Mouse (Mus musculus): Measurements from ENCODE around the gene Ncor1. TPM values are rescaled to one million over a fixed set of nuclear protein-coding genes. Genes with fewer than 3 reads are reported as not detected.

The Ncor1 gene
- polyA plus RNA-seq, 1 experiment from 2014 or later = 132 TPM

DNA sequence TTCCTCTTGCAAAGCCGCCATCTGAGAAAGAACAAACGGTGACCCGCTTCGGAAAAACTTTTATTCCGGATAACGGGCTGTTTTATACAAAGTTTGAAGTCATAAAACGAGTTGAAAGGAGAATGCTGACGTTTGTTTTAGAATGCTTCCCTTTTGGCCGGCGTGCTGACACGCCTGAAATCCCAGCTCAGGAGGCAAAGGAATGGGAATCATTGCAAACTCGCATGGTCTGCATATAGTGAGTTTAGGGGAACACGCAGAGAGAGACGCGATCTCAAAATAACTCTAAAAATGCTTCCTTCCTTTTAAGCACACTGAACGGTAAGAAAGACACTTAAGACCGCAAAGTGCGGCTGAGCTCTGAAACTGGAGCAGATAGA lies 460 bp downstream of the Ncor1 start:
- Histone ChIP-seq H3K27me3 (replicated peaks) (no peaks in the 10 kb centered on the region), H3K36me3 (peaks cover 2% of the 10 kb centered on the region; the same call in 1 of the 2 replicates), H3K4me1 (replicated peaks) (peaks cover 9% of the 10 kb centered on the region), H3K9ac (peak overlapping the region; percentile 97), H3K9me3 (replicated peaks) (no peaks in the 10 kb centered on the region), H3K4me3 (peak overlapping the region; percentile 84), H3K27ac (ENCODE audit: poor library complexity, severe bottlenecking) (peak overlapping the region; percentile 98), H3K4me2 (peak overlapping the region; percentile 79)
- ATAC-seq (ENCODE audit: insufficient number of reproducible peaks, low FRiP score) = no peak
- WGBS = under 1% methylated on average over 18 of the region's 18 CpGs

DNA sequence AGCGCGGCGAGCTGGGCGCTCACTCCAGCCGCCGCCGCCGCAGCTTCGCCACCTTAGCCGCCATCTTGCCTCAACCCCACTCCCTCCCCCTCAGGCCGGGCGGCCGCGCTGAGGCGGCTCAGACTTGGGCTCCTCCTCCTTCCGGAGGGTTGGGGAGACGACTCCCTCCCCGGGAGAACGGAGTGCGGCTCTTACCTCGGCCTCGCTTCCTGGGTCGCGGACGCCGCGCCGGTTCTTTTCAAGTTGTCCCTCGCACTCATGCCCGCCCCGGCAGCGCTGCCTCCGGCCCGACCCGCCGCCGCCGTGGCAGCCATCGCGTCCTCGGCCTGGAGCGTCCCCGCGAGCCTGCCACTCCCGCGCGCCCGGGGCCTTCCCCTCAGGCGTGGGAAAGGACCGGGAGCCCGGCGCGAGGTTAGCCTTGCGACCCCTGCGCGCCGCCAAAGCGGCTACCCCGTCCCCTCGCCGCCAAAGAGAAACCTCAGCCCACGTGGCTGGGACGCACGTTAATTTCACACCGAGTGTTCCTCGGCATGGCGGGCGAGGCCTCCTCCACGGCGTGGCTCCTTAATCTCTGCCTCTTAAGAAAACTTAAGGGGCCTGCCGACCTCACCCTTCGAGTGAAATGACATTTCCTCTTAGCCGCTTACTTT lies 975 bp downstream of the Ncor1 start:
- WGBS = under 1% methylated on average over 71 of the region's 73 CpGs
- H3K9ac ChIP-seq = peak overlapping the region; percentile 97
- peaks cover 9% of the 10 kb centered on the region for H3K4me1 ChIP-seq (replicated peaks)

DNA sequence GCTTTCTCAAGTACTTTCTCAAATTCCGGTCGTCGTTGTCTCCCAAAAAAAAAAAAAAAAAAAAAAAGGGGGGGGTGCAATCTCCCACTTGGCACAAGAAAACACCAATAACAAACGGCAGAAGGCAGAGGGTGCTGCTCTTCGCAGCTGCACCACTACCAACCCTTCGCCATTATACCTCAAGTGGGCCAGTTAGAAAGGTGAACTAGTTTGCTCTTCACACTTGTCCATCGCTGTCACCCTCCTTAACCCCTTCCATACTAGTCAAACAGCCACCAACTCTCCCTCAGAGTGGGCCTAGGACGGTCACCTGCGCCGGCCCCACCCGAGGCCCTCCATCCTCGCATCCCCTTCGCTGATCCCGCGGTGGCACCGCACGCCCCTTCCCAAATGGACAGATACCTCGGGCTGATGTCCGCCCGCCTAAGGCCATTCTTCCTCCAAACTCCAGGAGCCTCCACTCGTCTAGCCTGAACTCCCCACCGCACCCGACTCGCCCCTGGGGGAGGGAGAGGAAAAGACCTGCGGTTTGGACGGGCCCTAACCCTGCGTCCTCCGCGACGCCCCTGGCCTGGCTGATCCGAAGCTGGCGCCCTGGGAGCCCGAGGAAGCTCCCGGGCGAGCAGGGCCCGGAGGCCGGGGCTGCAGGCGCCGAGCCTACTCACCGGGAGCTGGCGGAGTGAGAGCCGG lies 1.7 kb downstream of the Ncor1 start:
- Histone ChIP-seq H3K27me3 (replicated peaks) (no peaks in the 10 kb centered on the region), H3K9ac (peak overlapping the region; percentile 97), H3K4me2 (peak overlapping the region; percentile 79), H3K4me1 (replicated peaks) (peaks cover 9% of the 10 kb centered on the region), H3K9me3 (replicated peaks) (no peaks in the 10 kb centered on the region), H3K36me3 (peaks cover 2% of the 10 kb centered on the region; the same call in 1 of the 2 replicates), H3K27ac (ENCODE audit: poor library complexity, severe bottlenecking) (peak overlapping the region; percentile 98), H3K4me3 (peak overlapping the region; percentile 84)
- peak; percentile 80 for ATAC-seq (ENCODE audit: insufficient number of reproducible peaks, low FRiP score)
- WGBS = under 1% methylated on average over 42 of the region's 42 CpGs

More for the DNA sequence above, 975 bp downstream of the Ncor1 start:
- peak overlapping the region; percentile 98 for H3K27ac ChIP-seq (ENCODE audit: poor library complexity, severe bottlenecking)
- H3K9me3 ChIP-seq (replicated peaks) = no peaks in the 10 kb centered on the region
- ATAC-seq (ENCODE audit: insufficient number of reproducible peaks, low FRiP score) = peak; percentile 96
- peak overlapping the region; percentile 84 for H3K4me3 ChIP-seq
- peak overlapping the region; percentile 79 for H3K4me2 ChIP-seq
- peaks cover 2% of the 10 kb centered on the region; the same call in 1 of the 2 replicates for H3K36me3 ChIP-seq
- H3K27me3 ChIP-seq (replicated peaks) = no peaks in the 10 kb centered on the region

DNA sequence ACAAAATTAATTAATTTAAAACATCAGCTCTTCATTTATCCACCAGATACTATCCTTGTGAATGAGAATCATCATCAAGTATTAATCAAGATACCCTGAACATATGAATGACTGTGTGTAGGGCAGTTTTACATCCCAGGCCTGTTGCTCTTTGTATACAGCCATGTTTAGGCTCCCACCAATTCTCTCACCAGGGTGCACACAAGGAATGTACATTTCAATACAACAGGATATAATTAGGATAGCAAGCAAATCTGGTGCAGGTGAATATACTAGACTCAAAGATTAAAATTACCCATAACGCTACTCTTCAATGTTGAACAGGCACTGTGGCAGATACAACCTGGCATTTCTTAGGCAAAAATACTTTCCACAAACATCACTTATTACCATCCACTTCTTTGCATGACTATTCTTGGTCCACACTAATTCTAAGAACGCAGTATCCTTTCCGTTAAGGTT lies 2.3 kb downstream of the Ncor1 start:
- peak overlapping the region; percentile 84 for H3K4me3 ChIP-seq
- H3K9ac ChIP-seq = peak overlapping the region; percentile 97
- ATAC-seq (ENCODE audit: insufficient number of reproducible peaks, low FRiP score) = no peak
- H3K4me1 ChIP-seq (replicated peaks) = peaks cover 9% of the 10 kb centered on the region
- peak overlapping the region; percentile 79 for H3K4me2 ChIP-seq
- no peaks in the 10 kb centered on the region for H3K27me3 ChIP-seq (replicated peaks)
- H3K27ac ChIP-seq (ENCODE audit: poor library complexity, severe bottlenecking) = peak overlapping the region; percentile 98; the same call in 1 of the 2 replicates
- H3K36me3 ChIP-seq = peaks cover 2% of the 10 kb centered on the region; the same call in 1 of the 2 replicates
- H3K9me3 ChIP-seq (replicated peaks) = no peaks in the 10 kb centered on the region
- 9% methylated on average over 3 of the region's 3 CpGs for WGBS

DNA sequence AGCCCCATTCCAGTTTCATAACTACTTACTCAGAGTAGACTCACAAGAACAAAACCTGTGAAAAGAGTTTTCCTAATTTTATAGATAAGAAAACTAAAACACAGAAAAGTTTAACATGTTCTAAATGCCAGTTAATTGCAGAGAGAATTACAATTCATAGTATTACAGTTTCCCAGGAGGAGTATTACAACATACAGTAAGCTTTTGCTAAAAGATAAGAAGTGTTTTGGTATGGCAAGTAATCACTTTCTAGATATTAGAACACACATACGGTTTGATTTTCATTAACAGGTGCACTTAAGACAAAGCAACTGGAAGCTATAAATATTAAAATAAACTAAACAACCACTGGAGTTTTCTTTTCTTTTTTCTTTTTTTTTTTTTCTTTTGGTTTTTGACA lies 3.1 kb downstream of the Ncor1 start:
- Histone ChIP-seq H3K9me3 (replicated peaks) (no peaks in the 10 kb centered on the region), H3K9ac (no peak overlapping the region), H3K36me3 (peaks cover 9% of the 10 kb centered on the region), H3K27me3 (replicated peaks) (no peaks in the 10 kb centered on the region), H3K27ac (ENCODE audit: poor library complexity, severe bottlenecking) (no peak overlapping the region), H3K4me3 (no peak overlapping the region), H3K4me2 (peak overlapping the region; percentile 79; the same call in 1 of the 2 replicates), H3K4me1 (replicated peaks) (peaks cover 9% of the 10 kb centered on the region)
- no peak for ATAC-seq (ENCODE audit: insufficient number of reproducible peaks, low FRiP score)
- WGBS = 53% methylated on average over 1 of the region's 1 CpGs

DNA sequence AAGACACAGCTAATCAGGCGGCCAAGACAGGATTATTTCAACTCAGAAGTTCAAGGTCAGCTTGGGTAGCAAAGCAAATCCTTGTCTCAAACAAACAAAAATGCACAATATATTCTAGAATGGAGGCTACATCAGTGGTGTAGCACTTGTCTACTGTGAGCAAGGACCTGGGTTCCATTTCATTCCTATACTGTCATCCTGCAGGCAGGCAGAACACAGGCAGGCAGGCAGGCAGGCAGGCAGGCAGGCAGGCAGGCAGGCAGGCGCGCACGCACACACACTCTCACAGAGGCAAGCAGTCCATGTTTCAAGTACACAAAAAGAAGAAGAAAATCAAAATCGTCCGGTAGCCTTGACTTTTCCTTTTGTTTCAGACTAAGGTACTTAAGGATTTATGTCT lies 9.4 kb downstream of the Ncor1 start:
- Histone ChIP-seq H3K27ac (ENCODE audit: poor library complexity, severe bottlenecking) (no peak overlapping the region), H3K4me3 (no peak overlapping the region), H3K4me2 (no peak overlapping the region), H3K36me3 (peaks cover 21% of the 10 kb centered on the region), H3K4me1 (replicated peaks) (0 out of 2 replicates have a peak, but pooled peaks cover 3% of the 10 kb centered on the region), H3K27me3 (replicated peaks) (no peaks in the 10 kb centered on the region), H3K9me3 (replicated peaks) (no peaks in the 10 kb centered on the region), H3K9ac (no peak overlapping the region)
- no peak for ATAC-seq (ENCODE audit: insufficient number of reproducible peaks, low FRiP score)
- 91% methylated on average over 6 of the region's 6 CpGs for WGBS

DNA sequence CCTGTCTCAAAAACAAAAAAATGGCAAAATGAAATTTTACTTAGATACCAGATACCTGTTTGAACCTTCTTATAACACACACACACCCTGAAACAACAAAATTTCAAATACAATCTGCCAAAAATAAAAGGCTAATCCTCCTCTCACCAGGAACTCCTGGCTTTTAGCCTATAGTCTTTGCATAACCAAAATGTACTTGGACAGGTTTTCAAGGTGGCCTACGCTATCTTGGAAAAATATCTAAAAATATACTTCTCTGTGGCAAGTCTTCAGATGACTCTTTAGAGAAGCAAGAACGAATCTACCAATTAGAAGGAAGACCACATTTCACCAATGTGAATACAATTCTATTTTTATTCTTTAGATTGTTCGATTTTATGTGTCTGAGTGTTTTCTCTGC lies 12.5 kb downstream of the Ncor1 start:
- H3K4me2 ChIP-seq = no peak overlapping the region
- no peak for ATAC-seq (ENCODE audit: insufficient number of reproducible peaks, low FRiP score)
- WGBS = 91% methylated on average over 3 of the region's 3 CpGs
- H3K36me3 ChIP-seq = peaks cover 22% of the 10 kb centered on the region
- H3K27ac ChIP-seq (ENCODE audit: poor library complexity, severe bottlenecking) = no peak overlapping the region
- H3K9ac ChIP-seq = no peak overlapping the region
- no peaks in the 10 kb centered on the region for H3K27me3 ChIP-seq (replicated peaks)
- peaks cover 8% of the 10 kb centered on the region for H3K4me1 ChIP-seq (replicated peaks)
- no peak overlapping the region for H3K4me3 ChIP-seq
- H3K9me3 ChIP-seq (replicated peaks) = no peaks in the 10 kb centered on the region

DNA sequence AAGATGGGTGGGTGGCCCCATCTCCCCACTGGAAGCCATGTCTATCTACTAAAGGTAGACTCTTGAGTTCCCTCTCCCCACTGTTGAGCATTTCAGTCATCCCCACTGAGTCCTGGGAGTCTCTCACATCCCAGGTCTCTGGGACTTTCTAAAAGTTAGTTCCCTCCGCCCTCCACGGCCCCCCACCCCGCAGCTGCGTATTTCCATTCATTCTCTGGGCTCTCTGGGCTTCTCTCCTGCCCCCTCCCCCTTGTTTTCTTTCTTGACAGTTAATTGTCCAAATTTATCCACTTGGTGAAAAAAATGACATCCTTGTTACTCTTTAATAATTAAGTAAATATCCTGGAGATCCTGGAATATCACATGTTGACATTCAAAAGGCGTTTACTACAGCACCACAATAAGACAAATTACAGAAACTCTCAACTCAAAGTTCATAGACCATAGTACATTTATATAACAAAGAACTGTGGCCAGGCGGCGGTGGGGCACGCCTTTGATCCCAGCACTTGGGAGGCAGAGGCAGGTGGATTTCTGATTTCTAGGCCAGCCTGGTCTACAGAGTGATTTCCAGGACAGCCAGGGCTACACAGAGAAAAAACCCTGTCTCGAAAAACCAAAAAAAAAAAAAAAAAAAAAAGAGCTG lies 17.5 kb downstream of the Ncor1 start:
- Histone ChIP-seq H3K27ac (ENCODE audit: poor library complexity, severe bottlenecking) (no peak overlapping the region), H3K36me3 (peaks cover 20% of the 10 kb centered on the region), H3K4me3 (no peak overlapping the region), H3K9ac (no peak overlapping the region), H3K27me3 (replicated peaks) (no peaks in the 10 kb centered on the region), H3K4me1 (replicated peaks) (peaks cover 11% of the 10 kb centered on the region), H3K4me2 (no peak overlapping the region), H3K9me3 (replicated peaks) (no peaks in the 10 kb centered on the region)
- WGBS = 91% methylated on average over 9 of the region's 9 CpGs
- ATAC-seq (ENCODE audit: insufficient number of reproducible peaks, low FRiP score) = no peak

DNA sequence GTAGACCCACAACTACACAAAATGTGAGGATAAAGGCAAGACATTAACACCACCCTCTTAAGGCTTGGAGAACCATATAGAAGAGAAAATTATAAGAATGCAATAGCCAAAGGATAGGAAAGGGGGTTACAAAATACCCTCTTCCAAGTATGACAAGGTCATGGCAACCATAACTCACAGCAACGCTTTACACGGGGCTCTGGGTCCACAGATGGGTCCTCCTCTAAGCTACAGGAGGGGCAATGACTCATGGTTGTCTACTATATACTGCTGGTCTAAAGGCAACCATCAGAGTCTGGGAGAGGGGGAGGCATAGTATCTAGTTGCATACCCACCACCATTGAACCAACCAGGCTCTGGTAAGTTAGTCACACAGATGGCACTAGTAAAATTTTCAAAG lies 26.1 kb downstream of the Ncor1 start:
- 82% methylated on average over 2 of the region's 2 CpGs for WGBS
- no peaks in the 10 kb centered on the region for H3K27me3 ChIP-seq (replicated peaks)
- no peak overlapping the region for H3K9ac ChIP-seq
- H3K9me3 ChIP-seq (replicated peaks) = no peaks in the 10 kb centered on the region
- peaks cover 38% of the 10 kb centered on the region for H3K36me3 ChIP-seq
- no peak overlapping the region for H3K4me3 ChIP-seq
- H3K27ac ChIP-seq (ENCODE audit: poor library complexity, severe bottlenecking) = no peak overlapping the region
- no peak overlapping the region for H3K4me2 ChIP-seq
- no peaks in the 10 kb centered on the region for H3K4me1 ChIP-seq (replicated peaks)
- ATAC-seq (ENCODE audit: insufficient number of reproducible peaks, low FRiP score) = no peak

DNA sequence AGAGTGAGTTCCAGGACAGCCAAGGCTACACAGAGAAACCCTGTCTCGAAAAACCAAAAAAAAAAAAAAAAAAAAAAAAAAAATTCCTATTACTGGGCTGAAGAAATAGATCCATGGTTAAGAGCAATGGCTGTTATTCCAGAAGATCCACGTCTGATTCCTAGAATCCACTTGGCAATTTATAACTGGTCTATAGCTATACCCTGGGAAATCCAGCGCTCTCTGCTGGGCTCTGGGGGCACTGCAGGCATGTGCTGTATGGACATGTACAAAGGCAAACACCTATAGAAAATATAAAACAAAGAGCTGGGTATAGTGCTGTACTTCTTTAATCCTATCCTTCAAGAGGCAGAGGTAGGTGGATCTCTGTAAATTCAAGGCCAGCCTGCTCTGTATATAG lies 31.2 kb downstream of the Ncor1 start:
- Histone ChIP-seq H3K27me3 (replicated peaks) (no peaks in the 10 kb centered on the region), H3K9ac (no peak overlapping the region), H3K4me3 (no peak overlapping the region), H3K36me3 (peaks cover 38% of the 10 kb centered on the region), H3K27ac (ENCODE audit: poor library complexity, severe bottlenecking) (no peak overlapping the region), H3K4me1 (replicated peaks) (peaks cover 7% of the 10 kb centered on the region), H3K9me3 (replicated peaks) (no peaks in the 10 kb centered on the region), H3K4me2 (no peak overlapping the region)
- ATAC-seq (ENCODE audit: insufficient number of reproducible peaks, low FRiP score) = no peak
- 81% methylated on average over 2 of the region's 3 CpGs for WGBS

DNA sequence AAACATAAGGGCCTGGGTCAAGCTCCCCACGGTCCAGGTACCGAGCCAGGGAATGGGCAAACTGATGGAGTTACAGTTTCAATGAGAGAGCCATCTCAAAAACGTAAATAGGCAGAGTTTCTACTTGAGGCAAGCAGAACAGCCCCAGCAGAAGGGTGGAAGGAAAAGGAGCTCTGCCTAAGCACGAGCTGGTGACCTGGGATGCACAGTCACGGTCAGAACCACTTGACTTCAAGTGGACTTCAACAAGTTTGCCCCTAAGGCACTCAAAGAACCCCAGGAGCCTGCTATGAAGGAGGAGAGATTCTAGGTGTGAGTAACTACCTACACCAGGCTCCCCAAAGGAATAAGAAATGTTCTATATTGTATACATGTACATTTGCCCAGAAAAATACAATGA lies 32.1 kb downstream of the Ncor1 start:
- no peak overlapping the region for H3K4me2 ChIP-seq
- H3K27me3 ChIP-seq (replicated peaks) = no peaks in the 10 kb centered on the region
- 67% methylated on average over 5 of the region's 5 CpGs for WGBS
- H3K4me3 ChIP-seq = no peak overlapping the region
- H3K4me1 ChIP-seq (replicated peaks) = peaks cover 7% of the 10 kb centered on the region
- ATAC-seq (ENCODE audit: insufficient number of reproducible peaks, low FRiP score) = no peak
- no peaks in the 10 kb centered on the region for H3K9me3 ChIP-seq (replicated peaks)
- no peak overlapping the region for H3K9ac ChIP-seq
- peaks cover 43% of the 10 kb centered on the region for H3K36me3 ChIP-seq
- H3K27ac ChIP-seq (ENCODE audit: poor library complexity, severe bottlenecking) = no peak overlapping the region

All from heart, embryonic 12.5 days (tissue).